Mouse (Mus musculus): ENCODE data around the gene Pou3f1. TPM values are rescaled to one million over a fixed set of nuclear protein-coding genes. Genes with fewer than 3 reads are reported as not detected.

Gene Pou3f1
- polyA plus RNA-seq, 1 experiment from 2014 or later = 22.6 TPM

- peaks cover 28% of the 10 kb centered on the region for H3K4me1 ChIP-seq (ENCODE audit: control insufficient read depth, insufficient read depth, low read length)
- ATAC-seq (ENCODE audit: low FRiP score, low TSS enrichment) (no peak), DNase-seq (peak; percentile 60)
- H3K36me3 ChIP-seq (ENCODE audit: control insufficient read depth, insufficient read depth, low read length) = no peaks in the 10 kb centered on the region
- H3K9ac ChIP-seq (replicated peaks; ENCODE audit: low read length) = peak overlapping the region; percentile 58
- H3K4me2 ChIP-seq (ENCODE audit: low read length) = peak overlapping the region; percentile 88
- H3K27me3 ChIP-seq (ENCODE audit: control insufficient read depth, insufficient read depth, low read length) = peaks cover 40% of the 10 kb centered on the region
- under 1% methylated on average over 68 of the region's 68 CpGs for WGBS
- H3K27ac ChIP-seq (replicated peaks; ENCODE audit: low read depth, low read length) = peak overlapping the region; percentile 49
- no peaks in the 10 kb centered on the region for H3K9me3 ChIP-seq (ENCODE audit: control insufficient read depth, low read length)
- peak overlapping the region; percentile 63 for H3K4me3 ChIP-seq (replicated peaks; ENCODE audit: low read depth, low read length)
Measured at GRCm38 (mm10) chr4:124659251-124660217, 2.9 kb downstream of the Pou3f1 start.

- ATAC-seq (ENCODE audit: low FRiP score, low TSS enrichment) = no peak
Measured at GRCm38 (mm10) chr4:124660603-124661002, 4.0 kb downstream of the Pou3f1 start.

GRCm38 (mm10) chr4:124663034-124663433, 6.4 kb downstream of the Pou3f1 start:
- no peak overlapping the region for H3K4me3 ChIP-seq (replicated peaks; ENCODE audit: low read depth, low read length)
- H3K27ac ChIP-seq (replicated peaks; ENCODE audit: low read depth, low read length) = no peak overlapping the region
- no peaks in the 10 kb centered on the region for H3K9me3 ChIP-seq (ENCODE audit: control insufficient read depth, low read length)
- no peaks in the 10 kb centered on the region for H3K36me3 ChIP-seq (ENCODE audit: control insufficient read depth, insufficient read depth, low read length)
- H3K4me1 ChIP-seq (ENCODE audit: control insufficient read depth, insufficient read depth, low read length) = peaks cover 29% of the 10 kb centered on the region
- DNase-seq (peak; percentile 51), ATAC-seq (ENCODE audit: low FRiP score, low TSS enrichment) (no peak)
- H3K27me3 ChIP-seq (ENCODE audit: control insufficient read depth, insufficient read depth, low read length) = peaks cover 23% of the 10 kb centered on the region
- 49% methylated on average over 3 of the region's 3 CpGs for WGBS
- no peak overlapping the region for H3K4me2 ChIP-seq (ENCODE audit: low read length)
- no peak overlapping the region for H3K9ac ChIP-seq (replicated peaks; ENCODE audit: low read length)

More at GRCm38 (mm10) chr4:124660603-124661002, 4.0 kb downstream of the Pou3f1 start:
- Histone ChIP-seq H3K9me3 (ENCODE audit: control insufficient read depth, low read length) (no peaks in the 10 kb centered on the region), H3K9ac (replicated peaks; ENCODE audit: low read length) (no peak overlapping the region), H3K4me1 (ENCODE audit: control insufficient read depth, insufficient read depth, low read length) (peaks cover 26% of the 10 kb centered on the region), H3K4me2 (ENCODE audit: low read length) (peak overlapping the region; percentile 88), H3K36me3 (ENCODE audit: control insufficient read depth, insufficient read depth, low read length) (no peaks in the 10 kb centered on the region), H3K4me3 (replicated peaks; ENCODE audit: low read depth, low read length) (peak overlapping the region; percentile 63), H3K27ac (replicated peaks; ENCODE audit: low read depth, low read length) (no peak overlapping the region), H3K27me3 (ENCODE audit: control insufficient read depth, insufficient read depth, low read length) (peaks cover 30% of the 10 kb centered on the region)
- WGBS = 40% methylated on average over 3 of the region's 3 CpGs
- DNase-seq = no peak

- Histone ChIP-seq H3K4me2 (ENCODE audit: low read length) (peak overlapping the region; percentile 1; the same call in 1 of the 2 replicates), H3K27ac (replicated peaks; ENCODE audit: low read depth, low read length) (no peak overlapping the region)
Measured at GRCm38 (mm10) chr4:124664185-124664584, 7.6 kb downstream of the Pou3f1 start.

GRCm38 (mm10) chr4:124664604-124665003, 8.0 kb downstream of the Pou3f1 start:
- Histone ChIP-seq H3K4me2 (ENCODE audit: low read length) (peak overlapping the region; percentile 1; the same call in 1 of the 2 replicates), H3K27me3 (ENCODE audit: control insufficient read depth, insufficient read depth, low read length) (peaks cover 15% of the 10 kb centered on the region), H3K9ac (replicated peaks; ENCODE audit: low read length) (no peak overlapping the region), H3K4me3 (replicated peaks; ENCODE audit: low read depth, low read length) (no peak overlapping the region), H3K4me1 (ENCODE audit: control insufficient read depth, insufficient read depth, low read length) (peaks cover 18% of the 10 kb centered on the region), H3K36me3 (ENCODE audit: control insufficient read depth, insufficient read depth, low read length) (no peaks in the 10 kb centered on the region), H3K9me3 (ENCODE audit: control insufficient read depth, low read length) (no peaks in the 10 kb centered on the region), H3K27ac (replicated peaks; ENCODE audit: low read depth, low read length) (no peak overlapping the region)
- ATAC-seq (ENCODE audit: low FRiP score, low TSS enrichment) (no peak), DNase-seq (no peak)
- 55% methylated on average over 15 of the region's 15 CpGs for WGBS

More at GRCm38 (mm10) chr4:124664185-124664584, 7.6 kb downstream of the Pou3f1 start:
- 45% methylated on average over 9 of the region's 9 CpGs for WGBS
- Histone ChIP-seq H3K4me3 (replicated peaks; ENCODE audit: low read depth, low read length) (no peak overlapping the region), H3K4me1 (ENCODE audit: control insufficient read depth, insufficient read depth, low read length) (peaks cover 22% of the 10 kb centered on the region), H3K27me3 (ENCODE audit: control insufficient read depth, insufficient read depth, low read length) (peaks cover 15% of the 10 kb centered on the region), H3K36me3 (ENCODE audit: control insufficient read depth, insufficient read depth, low read length) (no peaks in the 10 kb centered on the region), H3K9ac (replicated peaks; ENCODE audit: low read length) (no peak overlapping the region), H3K9me3 (ENCODE audit: control insufficient read depth, low read length) (no peaks in the 10 kb centered on the region)
- no peak for ATAC-seq (ENCODE audit: low FRiP score, low TSS enrichment)
- DNase-seq = no peak

- peaks cover 30% of the 10 kb centered on the region for H3K4me1 ChIP-seq (ENCODE audit: control insufficient read depth, insufficient read depth, low read length)
- no peak overlapping the region for H3K4me3 ChIP-seq (replicated peaks; ENCODE audit: low read depth, low read length)
- no peaks in the 10 kb centered on the region for H3K36me3 ChIP-seq (ENCODE audit: control insufficient read depth, insufficient read depth, low read length)
- no peaks in the 10 kb centered on the region; the same call in 1 of the 2 replicates for H3K27me3 ChIP-seq (ENCODE audit: control insufficient read depth, insufficient read depth, low read length)
- H3K27ac ChIP-seq (replicated peaks; ENCODE audit: low read depth, low read length) = peak overlapping the region; percentile 70
- 12% methylated on average over 14 of the region's 14 CpGs for WGBS
- H3K9ac ChIP-seq (replicated peaks; ENCODE audit: low read length) = peak overlapping the region; percentile 34; the same call in 1 of the 2 replicates
- DNase-seq = no peak
- H3K9me3 ChIP-seq (ENCODE audit: control insufficient read depth, low read length) = no peaks in the 10 kb centered on the region
- H3K4me2 ChIP-seq (ENCODE audit: low read length) = peak overlapping the region; percentile 33
- 0 out of 2 replicates have a peak, but pooled peaks have one; percentile 2 for ATAC-seq (ENCODE audit: low FRiP score, low TSS enrichment)
Measured at GRCm38 (mm10) chr4:124667476-124668033, 10.9 kb downstream of the Pou3f1 start.

GRCm38 (mm10) chr4:124668078-124668477, 11.5 kb downstream of the Pou3f1 start:
- peak; percentile 76 for DNase-seq
- Histone ChIP-seq H3K27ac (replicated peaks; ENCODE audit: low read depth, low read length) (peak overlapping the region; percentile 70), H3K27me3 (ENCODE audit: control insufficient read depth, insufficient read depth, low read length) (no peaks in the 10 kb centered on the region), H3K4me2 (ENCODE audit: low read length) (peak overlapping the region; percentile 33), H3K4me3 (replicated peaks; ENCODE audit: low read depth, low read length) (no peak overlapping the region), H3K9me3 (ENCODE audit: control insufficient read depth, low read length) (no peaks in the 10 kb centered on the region), H3K4me1 (ENCODE audit: control insufficient read depth, insufficient read depth, low read length) (peaks cover 35% of the 10 kb centered on the region), H3K9ac (replicated peaks; ENCODE audit: low read length) (no peak overlapping the region), H3K36me3 (ENCODE audit: control insufficient read depth, insufficient read depth, low read length) (no peaks in the 10 kb centered on the region)
- WGBS = 4% methylated on average over 8 of the region's 8 CpGs
- ATAC-seq (ENCODE audit: low FRiP score, low TSS enrichment) = peak; percentile 51; the same call in 1 of the 2 replicates

- Histone ChIP-seq H3K4me2 (ENCODE audit: low read length) (no peak overlapping the region), H3K9ac (replicated peaks; ENCODE audit: low read length) (no peak overlapping the region), H3K9me3 (ENCODE audit: control insufficient read depth, low read length) (no peaks in the 10 kb centered on the region), H3K4me3 (replicated peaks; ENCODE audit: low read depth, low read length) (no peak overlapping the region), H3K36me3 (ENCODE audit: control insufficient read depth, insufficient read depth, low read length) (no peaks in the 10 kb centered on the region), H3K27me3 (ENCODE audit: control insufficient read depth, insufficient read depth, low read length) (no peaks in the 10 kb centered on the region), H3K27ac (replicated peaks; ENCODE audit: low read depth, low read length) (no peak overlapping the region), H3K4me1 (ENCODE audit: control insufficient read depth, insufficient read depth, low read length) (peaks cover 47% of the 10 kb centered on the region)
- WGBS = 61% methylated on average over 8 of the region's 8 CpGs
- DNase-seq (no peak), ATAC-seq (ENCODE audit: low FRiP score, low TSS enrichment) (no peak)
Measured at GRCm38 (mm10) chr4:124670232-124670631, 13.6 kb downstream of the Pou3f1 start.

All from midbrain, embryonic 14.5 days (tissue).